Mouse (Mus musculus) MEL (cell line): Measurements from ENCODE around the gene 5730596B20Rik. TPM values are rescaled to one million over a fixed set of nuclear protein-coding genes. Genes with fewer than 3 reads are reported as not detected.

ENCODE experiments used
- DNase-seq: peaks from one replicate; pipeline ENCODE4 v3.0.0; 2011; ENCODE audit warnings: low read depth, low spot score
- H3K27ac ChIP-seq: 2 replicates; pipeline ENCODE4 v1.5.1; 2012; ENCODE audit warnings: low read depth, mild to moderate bottlenecking, control low read depth, low read length, moderate library complexity; ENCODE audit not compliant: control insufficient read depth
- H3K27me3 ChIP-seq, 2 experiments: fragments of 150-350 bp in 1 of 2; sonication (generic) in 1 of 2; 2 replicates each; pipeline ENCODE4 v1.6.1; 2012; ENCODE audit warnings: low read length in 2 of 2, mild to moderate bottlenecking in 2 of 2, improper control_type of control experiment in 1 of 2, moderate library complexity in 1 of 2; ENCODE audit not compliant: insufficient read depth in 2 of 2, control insufficient read depth in 1 of 2
- H3K36me3 ChIP-seq, 2 experiments: 2 replicates each; pipeline ENCODE4 v1.6.1; 2012 to 2014; ENCODE audit warnings: low read length in 2 of 2, improper control_type of control experiment in 1 of 2, inconsistent platforms in 1 of 2, mild to moderate bottlenecking in 1 of 2; ENCODE audit not compliant: insufficient read depth in 2 of 2, control insufficient read depth in 1 of 2
- H3K4me1 ChIP-seq, 2 experiments: fragments of 150-350 bp in 1 of 2; sonication (generic) in 1 of 2; 2 replicates each; pipeline ENCODE4 v1.6.1; 2012; ENCODE audit warnings: low read length in 2 of 2, improper control_type of control experiment in 1 of 2, mild to moderate bottlenecking in 1 of 2; ENCODE audit not compliant: insufficient read depth in 2 of 2, control insufficient read depth in 1 of 2
- H3K4me3 ChIP-seq, 2 experiments: fragments of 150-350 bp in 1 of 2; sonication (generic) in 1 of 2; 2 replicates each; pipeline ENCODE4 v1.5.1; 2012; ENCODE audit warnings: low read depth in 2 of 2, low read length in 2 of 2, mild to moderate bottlenecking in 2 of 2, moderate library complexity in 2 of 2, control low read depth in 1 of 2, improper control_type of control experiment in 1 of 2; ENCODE audit not compliant: control insufficient read depth in 1 of 2, insufficient read depth in 1 of 2
- H3K79me2 ChIP-seq: 2 replicates; pipeline ENCODE4 v1.6.1; 2012; ENCODE audit warnings: mild to moderate bottlenecking, low read length, moderate library complexity; ENCODE audit not compliant: control insufficient read depth, poor library complexity, insufficient read depth
- H3K9ac ChIP-seq: 2 replicates; pipeline ENCODE4 v1.6.1; 2012; ENCODE audit warnings: low read depth, mild to moderate bottlenecking, control low read depth, low read length, moderate library complexity; ENCODE audit not compliant: control insufficient read depth, poor library complexity, severe bottlenecking
- H3K9me3 ChIP-seq: fragments of 150-350 bp; sonication (generic); replicated peaks from 2 replicates; pipeline ENCODE4 v1.6.1; 2012; ENCODE audit warnings: mild to moderate bottlenecking, low read length, improper control_type of control experiment, moderate library complexity; ENCODE audit not compliant: insufficient read depth
- CHD1 ChIP-seq: IDR thresholded peaks from 2 replicates; pipeline ENCODE4 v1.6.1; 2012; ENCODE audit warnings: low read depth, mild to moderate bottlenecking, inconsistent platforms, low read length, improper control_type of control experiment
- CHD2 ChIP-seq: IDR thresholded peaks from 2 replicates; pipeline ENCODE4 v1.6.1; 2011; ENCODE audit warnings: low read length, improper control_type of control experiment
- CTCF ChIP-seq, 3 experiments: IDR thresholded peaks in 2 of 3; conservative IDR thresholded peaks in 1 of 3; 2 replicates each; pipeline ENCODE4 v1.5.1; 2011 to 2012; ENCODE audit warnings: low read length in 3 of 3, low read depth in 2 of 3, mild to moderate bottlenecking in 2 of 3, improper control_type of control experiment in 1 of 3, inconsistent platforms in 1 of 3, mixed read lengths in 1 of 3, moderate library complexity in 1 of 3; ENCODE audit not compliant: control insufficient read depth in 1 of 3, insufficient read depth in 1 of 3, poor library complexity in 1 of 3, severe bottlenecking in 1 of 3
- EP300 ChIP-seq, 2 experiments: IDR thresholded peaks; 2 replicates each; pipeline ENCODE4 v1.6.1; 2011; ENCODE audit warnings: improper control_type of control experiment in 2 of 2, low read length in 2 of 2, low read depth in 1 of 2, mild to moderate bottlenecking in 1 of 2
- KAT2A ChIP-seq: conservative IDR thresholded peaks from 2 replicates; pipeline ENCODE4 v1.6.1; 2012; ENCODE audit warnings: low read depth, low read length, improper control_type of control experiment, inconsistent platforms
- MAFK ChIP-seq: IDR thresholded peaks from 2 replicates; pipeline ENCODE4 v1.6.1; 2011; ENCODE audit warnings: low read depth, mild to moderate bottlenecking, low read length, improper control_type of control experiment, borderline replicate concordance
- MAX ChIP-seq: IDR thresholded peaks from 2 replicates; pipeline ENCODE4 v1.6.1; 2011; ENCODE audit warnings: low read length, improper control_type of control experiment
- MAZ ChIP-seq: IDR thresholded peaks from 2 replicates; pipeline ENCODE4 v1.6.1; 2012; ENCODE audit warnings: low read depth, mild to moderate bottlenecking, inconsistent platforms, low read length, improper control_type of control experiment
- MXI1 ChIP-seq: IDR thresholded peaks from 2 replicates; pipeline ENCODE4 v1.6.1; 2011; ENCODE audit warnings: mild to moderate bottlenecking, low read depth, low read length, improper control_type of control experiment
- MYC ChIP-seq: IDR thresholded peaks from 2 replicates; pipeline ENCODE4 v1.6.1; 2011; ENCODE audit warnings: low read depth, mild to moderate bottlenecking, low read length, improper control_type of control experiment, moderate library complexity
- NRF1 ChIP-seq: IDR thresholded peaks from 2 replicates; pipeline ENCODE4 v1.6.1; 2014; ENCODE audit warnings: low read depth, mild to moderate bottlenecking, inconsistent platforms, low read length, improper control_type of control experiment, moderate library complexity; ENCODE audit not compliant: poor library complexity, insufficient read depth, severe bottlenecking
- POLR2A ChIP-seq, 2 experiments: IDR thresholded peaks; 2 replicates each; pipeline ENCODE4 v1.6.1; 2011 to 2012; ENCODE audit warnings: low read length in 2 of 2, mild to moderate bottlenecking in 2 of 2, control low read depth in 1 of 2, improper control_type of control experiment in 1 of 2, low read depth in 1 of 2, moderate library complexity in 1 of 2; ENCODE audit not compliant: control insufficient read depth in 1 of 2, insufficient read depth in 1 of 2, poor library complexity in 1 of 2
- POLR2AphosphoS2 ChIP-seq: IDR thresholded peaks from 2 replicates; pipeline ENCODE4 v1.6.1; 2011; ENCODE audit warnings: low read length, improper control_type of control experiment
- POLR2AphosphoS5 ChIP-seq: IDR thresholded peaks from 2 replicates; pipeline ENCODE4 v1.6.1; 2012; ENCODE audit warnings: low read depth, borderline replicate concordance, mild to moderate bottlenecking, inconsistent platforms, low read length, moderate library complexity, mixed read lengths
- RAD21 ChIP-seq: IDR thresholded peaks from 2 replicates; pipeline ENCODE4 v1.6.1; 2011; ENCODE audit warnings: mild to moderate bottlenecking, low read depth, low read length, improper control_type of control experiment
- RCOR1 ChIP-seq: IDR thresholded peaks from 2 replicates; pipeline ENCODE4 v1.6.1; 2012; ENCODE audit warnings: low read depth, mild to moderate bottlenecking, inconsistent platforms, low read length, improper control_type of control experiment
- TAL1 ChIP-seq: IDR thresholded peaks from 2 replicates; pipeline ENCODE4 v1.6.1; 2012; ENCODE audit warnings: mild to moderate bottlenecking, inconsistent platforms, low read length, moderate library complexity, mixed read lengths
- TBP ChIP-seq: IDR thresholded peaks from 2 replicates; pipeline ENCODE4 v1.8.0; 2011; ENCODE audit warnings: low read depth, low read length, improper control_type of control experiment
- TCF12 ChIP-seq: IDR thresholded peaks from 2 replicates; pipeline ENCODE4 v1.6.1; 2014; ENCODE audit warnings: low read depth, mild to moderate bottlenecking, inconsistent platforms, low read length, improper control_type of control experiment, moderate library complexity
- UBTF ChIP-seq: IDR thresholded peaks from 2 replicates; pipeline ENCODE4 v1.6.1; 2012; ENCODE audit warnings: low read depth, mild to moderate bottlenecking, inconsistent platforms, low read length, improper control_type of control experiment, moderate library complexity, borderline replicate concordance; ENCODE audit not compliant: insufficient read depth
- USF1 ChIP-seq: IDR thresholded peaks from 2 replicates; pipeline ENCODE4 v1.6.1; 2014; ENCODE audit warnings: low read depth, mild to moderate bottlenecking, inconsistent platforms, low read length, improper control_type of control experiment, moderate library complexity
- ZC3H11A ChIP-seq: IDR thresholded peaks from 2 replicates; pipeline ENCODE4 v1.6.1; 2012; ENCODE audit warnings: low read depth, mild to moderate bottlenecking, inconsistent platforms, low read length, improper control_type of control experiment
- ZNF384 ChIP-seq: IDR thresholded peaks from 2 replicates; pipeline ENCODE4 v1.6.1; 2012; ENCODE audit warnings: low read depth, mild to moderate bottlenecking, inconsistent platforms, low read length, improper control_type of control experiment
- polyA plus RNA-seq, 2 experiments: library from polyadenylated mRNA; stranded (reverse) in 1 of 2; unstranded in 1 of 2; fragments of >175 nt in 1 of 2; fragments of >200 nt in 1 of 2; gene quantifications; 2 replicates each; pipeline versions ENCODE4 v1.2.1 to v1.2.4; 2012; ENCODE audit warnings: low replicate concordance in 2 of 2, low read depth in 1 of 2; ENCODE audit not compliant: insufficient read length in 2 of 2, insufficient read depth in 1 of 2, missing spikeins in 1 of 2
- total RNA-seq: library from RNA; depleted of rRNA; stranded (reverse); fragments of 300-350 nt; gene quantifications from 2 replicates; pipeline ENCODE4 v1.2.3, GENCODE M21; 2012

5730596B20Rik gene
- total and polyA plus RNA-seq, 3 experiments = not detected

DNA sequence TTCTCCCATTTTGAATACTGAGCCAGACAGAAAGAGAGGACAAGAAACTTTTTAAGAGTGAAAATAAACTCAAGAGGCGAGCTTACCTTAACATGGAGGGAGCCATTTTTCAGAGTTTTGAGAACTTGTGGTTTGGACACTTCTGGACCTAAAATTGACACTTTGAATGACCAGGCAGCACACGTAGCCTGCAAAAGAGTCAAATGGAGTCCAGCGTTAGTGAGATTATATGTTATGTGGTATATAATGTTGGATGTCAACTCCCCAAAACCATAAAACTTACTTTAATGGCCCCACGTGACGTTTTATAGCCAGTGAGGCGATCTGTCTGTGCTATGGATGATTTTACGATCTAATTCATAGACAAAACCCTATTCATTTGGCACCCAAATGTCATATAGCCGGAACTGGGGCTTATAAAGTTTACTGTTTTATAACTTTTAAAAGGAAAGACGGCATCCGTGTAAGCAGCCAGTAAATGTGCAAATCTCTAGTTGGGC lies 23.5 kb downstream of the 5730596B20Rik start:
- Histone ChIP-seq H3K27ac (no peak overlapping the region), H3K4me1 (no peaks in the 10 kb centered on the region), H3K36me3 (no peaks in the 10 kb centered on the region), H3K79me2 (no peaks in the 10 kb centered on the region; the same call in 1 of the 2 replicates), H3K27me3 (no peaks in the 10 kb centered on the region), H3K9me3 (no peaks in the 10 kb centered on the region), H3K4me3 (no peak overlapping the region), H3K9ac (no peak overlapping the region)
- no peak for DNase-seq
- no peak for TF ChIP-seq POLR2AphosphoS5
- TF ChIP-seq CHD2 = no peak
- no peak for TF ChIP-seq UBTF
- no peak for TF ChIP-seq RCOR1
- TF ChIP-seq MAFK = no peak
- TF ChIP-seq ZNF384 = no peak
- no peak for TF ChIP-seq CHD1
- TF ChIP-seq MAX = no peak
- TF ChIP-seq CTCF (IDR thresholded peaks at IDR 0.05 in 2 of 3, conservative IDR thresholded peaks at IDR 0.05 in 1 of 3; ENCODE audit: control insufficient read depth in 1 of 3, insufficient read depth in 1 of 3, low read depth in 2 of 3, low read length in 3 of 3, poor library complexity in 1 of 3, severe bottlenecking in 1 of 3) = no peak

- no peak overlapping the region for H3K4me3 ChIP-seq
- TF ChIP-seq CTCF (IDR thresholded peaks at IDR 0.05 in 2 of 3, conservative IDR thresholded peaks at IDR 0.05 in 1 of 3; ENCODE audit: control insufficient read depth in 1 of 3, insufficient read depth in 1 of 3, low read depth in 2 of 3, low read length in 3 of 3, poor library complexity in 1 of 3, severe bottlenecking in 1 of 3) (no peak), POLR2AphosphoS2 (no peak)
- TF ChIP-seq, all 39 proteins: peak for 0
- no peaks in the 10 kb centered on the region for H3K27me3 ChIP-seq
- no peaks in the 10 kb centered on the region; the same call in 1 of the 2 replicates for H3K79me2 ChIP-seq
- no peak overlapping the region for H3K9ac ChIP-seq
- DNase-seq = no peak
- H3K9me3 ChIP-seq = no peaks in the 10 kb centered on the region
- no peaks in the 10 kb centered on the region for H3K4me1 ChIP-seq
- H3K36me3 ChIP-seq = no peaks in the 10 kb centered on the region
- no peak overlapping the region for H3K27ac ChIP-seq
These were observed 24.0 kb downstream of the 5730596B20Rik start for GRCm38 (mm10) chr6:52201269-52201668.

DNA sequence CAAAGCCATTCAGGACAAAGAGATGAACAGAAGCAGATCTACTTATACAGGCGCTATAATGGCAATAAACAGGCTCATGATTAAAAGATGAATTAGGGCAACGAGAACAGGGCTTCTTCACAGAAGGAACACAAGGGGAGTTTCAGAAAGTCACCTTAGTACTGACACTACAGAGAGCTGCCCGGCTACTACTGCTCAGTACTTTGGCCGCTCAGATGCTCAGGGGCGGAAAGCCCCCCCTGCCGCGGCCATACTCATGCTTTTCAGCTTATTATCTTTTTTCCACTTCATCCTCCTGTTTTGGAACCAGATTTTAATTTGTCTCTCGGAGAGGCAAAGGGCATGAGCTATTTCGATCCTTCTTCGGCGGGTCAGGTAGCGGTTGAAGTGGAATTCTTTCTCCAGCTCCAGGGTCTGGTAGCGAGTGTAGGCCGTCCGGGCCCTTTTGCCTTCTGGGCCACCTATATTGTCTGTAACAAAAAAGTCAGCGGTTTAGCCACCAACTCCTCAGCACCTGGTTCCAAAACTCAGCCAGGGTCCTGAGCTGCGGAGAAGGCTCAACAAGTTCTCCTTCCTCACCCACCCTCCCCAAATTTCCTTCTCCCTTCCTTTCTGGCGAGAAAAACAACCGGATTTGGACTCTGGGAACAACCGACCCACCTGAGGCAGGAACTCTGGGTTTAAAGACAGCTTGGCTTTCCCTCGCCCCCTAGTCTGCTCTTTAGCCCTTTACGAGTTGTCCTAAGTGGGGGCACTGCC lies 25.2 kb downstream of the 5730596B20Rik start:
- H3K9me3 ChIP-seq = no peaks in the 10 kb centered on the region
- no peak overlapping the region for H3K9ac ChIP-seq
- H3K27me3 ChIP-seq = no peaks in the 10 kb centered on the region
- H3K27ac ChIP-seq = no peak overlapping the region
- no peaks in the 10 kb centered on the region for H3K4me1 ChIP-seq
- no peak for DNase-seq
- no peaks in the 10 kb centered on the region for H3K36me3 ChIP-seq
- H3K4me3 ChIP-seq = no peak overlapping the region
- H3K79me2 ChIP-seq = no peaks in the 10 kb centered on the region; the same call in 1 of the 2 replicates
- TF ChIP-seq USF1 (no peak), POLR2AphosphoS5 (no peak), NRF1 (no peak), KAT2A (no peak), EP300 (IDR thresholded peaks at IDR 0.05; ENCODE audit: low read depth in 1 of 2, low read length in 2 of 2) (no peak), TAL1 (no peak), TBP (no peak), RAD21 (no peak), UBTF (no peak), MXI1 (no peak), POLR2A (IDR thresholded peaks at IDR 0.05; ENCODE audit: control insufficient read depth in 1 of 2, insufficient read depth in 1 of 2, low read depth in 1 of 2, low read length in 2 of 2, poor library complexity in 1 of 2) (no peak), TCF12 (no peak), RCOR1 (no peak), ZC3H11A (no peak), MAFK (no peak), MAX (no peak), MAZ (no peak), POLR2AphosphoS2 (no peak), MYC (no peak)
